Mouse (Mus musculus) liver, embryonic 16.5 days (tissue): ENCODE results near the gene Scaf1. TPM values are rescaled to one million over a fixed set of nuclear protein-coding genes. Genes with fewer than 3 reads are reported as not detected.
A peak's percentile ranks its signal among the peaks of the same experiment; 100 is the strongest.
"Not testable (repeated sequence)": the region's sequence is repeated elsewhere in the genome, so short reads cannot be mapped to it uniquely, and the experiment has no call there.

Experiments
- ATAC-seq: fragments of 200-750 bp; cut with Nextera tagmentation; 2 replicates; pipeline ENCODE4 v1.8.0; 2017; ENCODE audit warnings: low read depth, mild to moderate bottlenecking, moderate number of reproducible peaks, moderate library complexity
- H3K27ac ChIP-seq: fragments of 300-500 bp; sonication (generic); 2 replicates; pipeline ENCODE4 v1.5.1; 2014; ENCODE audit warnings: mild to moderate bottlenecking, low read length
- H3K27me3 ChIP-seq: fragments of 300-500 bp; sonication (generic); 2 replicates; pipeline ENCODE4 v1.6.1; 2014; ENCODE audit warnings: low read depth, low read length, mixed read lengths; ENCODE audit not compliant: control insufficient read depth, insufficient read depth
- H3K36me3 ChIP-seq: fragments of 300-500 bp; sonication (generic); 2 replicates; pipeline ENCODE4 v1.6.1; 2014; ENCODE audit warnings: mild to moderate bottlenecking; ENCODE audit not compliant: control insufficient read depth, insufficient read depth
- H3K4me1 ChIP-seq: fragments of 300-500 bp; sonication (generic); 2 replicates; pipeline ENCODE4 v1.6.1; 2014; ENCODE audit warnings: low read depth, low read length, mixed read lengths; ENCODE audit not compliant: control insufficient read depth
- H3K4me2 ChIP-seq: fragments of 300-500 bp; sonication (generic); 2 replicates; pipeline ENCODE4 v1.6.1; 2014; ENCODE audit warnings: low read depth, low read length, mixed read lengths
- H3K4me3 ChIP-seq: fragments of 300-500 bp; sonication (generic); 2 replicates; pipeline ENCODE4 v1.5.1; 2014; ENCODE audit warnings: low read depth, mild to moderate bottlenecking, low read length
- H3K9ac ChIP-seq: fragments of 300-500 bp; sonication (generic); 2 replicates; pipeline ENCODE4 v1.6.1; 2014; ENCODE audit warnings: low read depth, low read length
- H3K9me3 ChIP-seq: fragments of 300-500 bp; sonication (generic); replicated peaks from 2 replicates; pipeline ENCODE4 v1.6.1; 2016; ENCODE audit warnings: low read length; ENCODE audit not compliant: control insufficient read depth
- WGBS: fragments of 180-500 bp; shearing (Covaris S2); extraction: QIAGEN DNeasy Blood & Tissue Kit; methylation state at CpG from one replicate; pipeline ENCODE4 v1.1.7; 2014; ENCODE audit not compliant: insufficient replicate concordance; 5-methylcytosine and 5-hydroxymethylcytosine counted together
- polyA plus RNA-seq: library from polyadenylated mRNA; unstranded; fragments of >200 nt; fragmentation: Nextera tagmentation; extraction: Ambion mirVana; gene quantifications from 2 replicates; pipeline ENCODE4 v1.2.1, GENCODE M21; 2015

Scaf1 gene
- polyA plus RNA-seq, 1 experiment from 2014 or later: 9.9 TPM

DNA sequence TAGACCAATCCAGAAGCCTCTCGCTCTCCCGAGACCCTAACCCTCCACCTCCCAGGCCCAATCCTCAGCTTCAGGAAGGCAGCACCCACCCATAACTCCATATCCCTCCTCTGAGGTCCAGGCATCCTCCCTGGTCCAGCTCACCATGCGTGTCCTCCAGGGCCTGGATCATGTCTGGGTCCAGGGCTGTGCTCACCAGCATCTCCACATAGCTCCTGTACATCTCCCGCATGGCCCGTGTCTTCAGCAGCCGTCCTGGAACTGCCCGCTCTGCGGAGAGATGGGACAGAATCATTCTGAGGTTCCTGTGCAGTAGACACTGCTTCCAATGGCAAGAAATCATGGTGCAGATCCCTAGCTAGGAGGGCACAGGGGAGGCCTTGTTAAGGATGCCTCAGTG lies 14.7 kb upstream of the Scaf1 start:
- no peak overlapping the region for H3K27ac ChIP-seq
- no peak overlapping the region for H3K4me3 ChIP-seq
- no peak overlapping the region for H3K4me2 ChIP-seq
- 85% methylated on average over 8 of the region's 8 CpGs for WGBS
- peaks cover 14% of the 10 kb centered on the region for H3K36me3 ChIP-seq
- H3K27me3 ChIP-seq: no peaks in the 10 kb centered on the region
- H3K9ac ChIP-seq: no peak overlapping the region
- no peaks in the 10 kb centered on the region for H3K4me1 ChIP-seq
- no peak for ATAC-seq
- H3K9me3 ChIP-seq: no peaks in the 10 kb centered on the region

DNA sequence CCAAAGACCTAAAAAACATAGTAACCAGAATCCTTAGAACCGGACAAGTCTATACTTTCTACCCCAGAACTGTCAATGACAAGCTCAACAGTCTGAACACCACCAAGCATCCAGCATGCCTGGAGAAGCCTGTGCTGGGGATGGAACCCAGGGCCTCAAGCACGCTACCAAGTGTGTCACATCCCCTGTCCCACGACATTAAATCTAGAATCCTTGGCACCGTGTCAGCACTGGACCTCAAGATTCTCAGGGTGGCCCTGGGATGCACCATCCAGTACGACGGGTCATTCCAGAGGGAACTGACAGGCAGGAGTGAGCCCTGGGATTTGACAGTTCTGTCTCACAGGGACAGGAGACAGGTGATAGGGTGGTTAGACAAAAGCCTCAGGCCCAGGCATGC lies 13.8 kb upstream of the Scaf1 start:
- Histone ChIP-seq H3K4me3 (no peak overlapping the region), H3K4me1 (no peaks in the 10 kb centered on the region), H3K36me3 (peaks cover 12% of the 10 kb centered on the region), H3K9ac (no peak overlapping the region), H3K9me3 (no peaks in the 10 kb centered on the region), H3K4me2 (no peak overlapping the region), H3K27ac (no peak overlapping the region), H3K27me3 (no peaks in the 10 kb centered on the region)
- ATAC-seq: no peak
- 79% methylated on average over 6 of the region's 6 CpGs for WGBS

DNA sequence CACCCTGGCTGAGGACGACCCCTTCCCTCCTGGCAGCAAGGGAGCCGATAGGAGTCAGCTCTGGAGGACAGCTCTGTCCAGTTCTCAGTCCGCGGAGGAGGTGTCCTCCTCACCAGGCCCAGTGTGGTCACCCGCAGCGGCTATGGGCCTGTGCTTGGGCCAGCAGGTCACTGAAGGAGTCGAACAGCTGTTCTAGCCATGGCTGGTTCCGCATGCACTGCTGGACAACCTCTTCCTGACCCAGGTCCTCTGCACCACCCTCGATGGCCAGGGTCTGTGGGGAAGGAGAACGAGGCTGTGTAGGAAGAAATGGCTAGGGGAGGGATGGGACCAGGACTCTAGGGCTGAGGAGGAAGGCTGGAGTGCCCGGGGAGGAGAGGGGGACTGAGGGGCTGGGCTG lies 12.2 kb upstream of the Scaf1 start:
- Histone ChIP-seq H3K4me1 (no peaks in the 10 kb centered on the region), H3K36me3 (peaks cover 5% of the 10 kb centered on the region), H3K27ac (no peak overlapping the region), H3K9ac (no peak overlapping the region), H3K4me2 (no peak overlapping the region), H3K27me3 (no peaks in the 10 kb centered on the region), H3K4me3 (no peak overlapping the region), H3K9me3 (no peaks in the 10 kb centered on the region)
- ATAC-seq: no peak
- 77% methylated on average over 11 of the region's 11 CpGs for WGBS

DNA sequence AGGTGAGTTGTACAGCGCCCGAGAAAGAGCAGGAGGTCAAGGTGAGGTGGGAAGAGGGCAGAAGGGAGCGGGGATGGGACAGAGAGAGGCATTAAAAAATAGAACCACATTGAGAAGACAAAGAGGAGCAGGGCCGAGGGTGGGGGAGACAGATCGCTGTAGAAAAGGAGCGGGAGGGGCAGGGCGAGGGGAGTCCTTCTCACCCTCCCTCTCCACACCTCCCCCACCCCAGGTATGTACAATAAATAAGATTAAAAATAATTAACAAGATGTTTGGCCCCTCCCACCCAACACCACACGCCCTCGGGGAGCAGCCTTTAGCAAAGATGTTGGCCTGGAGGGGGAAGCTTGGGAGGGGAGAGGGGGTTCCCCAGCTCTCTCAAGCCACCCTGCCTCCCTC lies 11.6 kb upstream of the Scaf1 start:
- no peak overlapping the region for H3K4me2 ChIP-seq
- no peaks in the 10 kb centered on the region for H3K9me3 ChIP-seq
- peaks cover 2% of the 10 kb centered on the region for H3K36me3 ChIP-seq
- H3K9ac ChIP-seq: no peak overlapping the region
- ATAC-seq: no peak
- H3K27me3 ChIP-seq: no peaks in the 10 kb centered on the region
- no peak overlapping the region for H3K4me3 ChIP-seq
- no peak overlapping the region for H3K27ac ChIP-seq
- 76% methylated on average over 9 of the region's 9 CpGs for WGBS
- no peaks in the 10 kb centered on the region for H3K4me1 ChIP-seq

DNA sequence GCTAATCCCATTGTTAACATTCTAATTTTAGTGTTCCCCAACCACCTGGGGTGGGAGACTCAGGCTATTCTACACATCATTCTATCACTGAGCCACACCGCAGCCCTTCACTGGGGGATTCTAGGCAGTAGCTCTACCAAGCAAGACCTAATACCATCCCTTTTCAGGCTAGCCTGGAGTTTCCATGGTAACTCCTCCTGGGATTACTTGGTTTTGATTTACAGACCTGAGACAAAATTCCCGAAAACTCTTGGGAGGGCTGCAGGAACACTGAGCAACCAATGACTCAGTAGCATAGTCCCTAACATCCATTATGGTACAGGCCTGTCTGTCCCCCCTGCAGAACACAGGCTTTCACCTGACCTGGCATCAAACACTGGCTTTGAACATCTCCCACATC lies 10.1 kb upstream of the Scaf1 start:
- WGBS: 83% methylated on average over 2 of the region's 2 CpGs
- Histone ChIP-seq H3K36me3 (peaks cover 2% of the 10 kb centered on the region), H3K4me2 (no peak overlapping the region), H3K9me3 (no peaks in the 10 kb centered on the region), H3K4me3 (no peak overlapping the region), H3K9ac (no peak overlapping the region), H3K27ac (no peak overlapping the region), H3K27me3 (no peaks in the 10 kb centered on the region), H3K4me1 (no peaks in the 10 kb centered on the region)
- ATAC-seq: no peak

DNA sequence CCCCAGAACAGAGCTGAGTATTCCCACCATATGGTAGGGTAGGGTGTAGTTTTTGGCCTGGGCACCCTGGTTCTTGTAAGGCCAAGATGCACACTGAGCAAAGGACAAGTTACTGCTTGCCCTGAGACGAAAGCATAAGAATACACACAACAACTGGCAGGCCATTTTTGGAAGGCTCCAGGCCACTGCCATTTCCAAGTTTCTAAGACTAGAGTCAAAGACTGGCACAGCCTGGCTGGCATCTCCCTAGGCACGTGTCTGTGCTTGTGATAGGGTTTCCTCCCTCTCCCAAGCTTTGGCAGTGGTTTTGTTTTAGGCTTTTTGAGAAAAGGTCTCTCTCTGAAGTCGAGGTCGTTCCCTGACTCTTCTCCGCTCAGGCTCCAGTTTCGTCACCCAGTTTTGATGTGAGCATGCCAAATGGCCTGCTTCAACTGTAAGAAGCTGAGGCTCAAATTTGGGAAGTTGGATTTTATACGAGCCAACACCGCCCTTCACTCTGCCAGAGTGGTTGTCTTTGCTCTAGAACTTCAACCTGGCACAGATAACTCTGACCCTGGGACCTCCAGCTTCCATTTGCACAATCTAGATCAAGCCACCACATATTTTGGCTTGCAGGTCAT lies 9.5 kb upstream of the Scaf1 start:
- Histone ChIP-seq H3K27ac (no peak overlapping the region), H3K9me3 (no peaks in the 10 kb centered on the region), H3K36me3 (peaks cover 2% of the 10 kb centered on the region), H3K4me1 (no peaks in the 10 kb centered on the region), H3K9ac (no peak overlapping the region), H3K4me2 (no peak overlapping the region), H3K4me3 (no peak overlapping the region), H3K27me3 (no peaks in the 10 kb centered on the region)
- 53% methylated on average over 8 of the region's 8 CpGs for WGBS
- no peak for ATAC-seq

DNA sequence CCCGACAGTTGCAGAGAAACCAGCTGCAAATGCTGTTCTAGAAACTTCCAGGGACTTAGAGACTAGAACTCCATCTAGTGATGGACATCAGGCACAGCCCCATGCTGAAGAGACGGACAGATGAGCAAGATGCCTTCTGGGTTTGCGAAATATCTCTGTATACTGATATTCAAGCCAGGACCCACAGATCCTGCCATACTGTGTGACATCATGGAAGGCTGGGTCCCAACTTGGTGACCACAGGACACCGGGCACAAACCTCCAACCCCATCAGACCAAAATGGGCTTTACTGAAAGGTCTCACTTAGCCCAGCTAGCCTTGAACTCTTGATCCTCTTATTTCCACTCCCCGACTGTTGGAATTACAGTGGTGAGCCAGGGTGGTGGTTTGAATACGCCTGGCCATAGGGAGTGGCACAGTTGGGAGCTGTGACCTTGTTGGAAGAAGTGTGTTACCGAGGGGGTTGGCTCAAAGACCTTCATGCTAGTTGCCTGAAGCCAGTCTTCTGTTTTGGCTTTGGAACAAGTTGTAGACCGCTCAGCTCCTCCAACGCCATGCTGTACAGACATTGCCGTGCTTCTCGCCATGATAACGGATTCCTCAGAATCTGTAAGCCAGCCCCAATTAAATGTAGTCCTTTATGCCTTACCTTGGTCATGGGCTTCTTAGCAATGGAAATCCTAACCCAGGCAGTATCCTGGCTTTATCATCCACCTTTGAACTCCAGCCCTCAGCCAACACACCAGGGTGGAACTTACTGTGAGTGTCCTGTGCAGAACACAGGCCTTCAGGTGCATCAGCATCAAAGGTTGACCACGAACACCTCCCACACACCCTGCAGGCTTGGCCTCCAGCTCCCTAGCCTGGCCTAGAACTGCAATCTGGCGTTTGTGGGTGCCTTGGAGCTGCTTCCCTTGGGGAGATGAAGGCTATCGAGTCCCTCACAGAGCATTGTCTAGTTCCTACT lies 8.4 kb upstream of the Scaf1 start:
- Histone ChIP-seq H3K36me3 (peaks cover under 1% of the 10 kb centered on the region; the same call in 1 of the 2 replicates), H3K27ac (no peak overlapping the region), H3K4me1 (no peaks in the 10 kb centered on the region), H3K4me3 (no peak overlapping the region), H3K9ac (no peak overlapping the region), H3K9me3 (no peaks in the 10 kb centered on the region), H3K4me2 (no peak overlapping the region), H3K27me3 (no peaks in the 10 kb centered on the region)
- 69% methylated on average over 15 of the region's 15 CpGs for WGBS
- peak; percentile 28; the same call in 1 of the 2 replicates for ATAC-seq

DNA sequence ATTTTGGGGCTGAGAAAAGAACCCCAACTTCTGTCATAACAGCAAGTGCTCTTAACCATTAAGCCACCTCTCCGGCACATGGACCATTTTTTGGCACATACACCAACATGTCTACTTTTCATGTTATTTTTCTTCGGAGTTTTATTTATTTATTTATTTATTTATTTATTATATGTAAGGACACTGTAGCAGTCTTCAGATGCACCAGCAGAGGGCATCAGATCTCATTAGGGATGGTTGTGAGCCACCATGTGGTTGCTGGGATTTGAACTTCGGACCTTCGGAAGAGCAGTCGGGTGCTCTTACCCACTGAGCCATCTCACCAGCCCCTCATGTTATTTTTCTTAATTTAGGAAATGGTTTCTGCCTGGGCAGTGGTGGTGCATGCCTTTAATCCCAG lies 7.5 kb upstream of the Scaf1 start:
- ATAC-seq, H3K4me3 ChIP-seq, H3K27me3 ChIP-seq, H3K9ac ChIP-seq, H3K4me1 ChIP-seq, H3K27ac ChIP-seq, H3K4me2 ChIP-seq, H3K9me3 ChIP-seq, H3K36me3 ChIP-seq: not testable (repeated sequence)
- 59% methylated on average over 5 of the region's 5 CpGs for WGBS

DNA sequence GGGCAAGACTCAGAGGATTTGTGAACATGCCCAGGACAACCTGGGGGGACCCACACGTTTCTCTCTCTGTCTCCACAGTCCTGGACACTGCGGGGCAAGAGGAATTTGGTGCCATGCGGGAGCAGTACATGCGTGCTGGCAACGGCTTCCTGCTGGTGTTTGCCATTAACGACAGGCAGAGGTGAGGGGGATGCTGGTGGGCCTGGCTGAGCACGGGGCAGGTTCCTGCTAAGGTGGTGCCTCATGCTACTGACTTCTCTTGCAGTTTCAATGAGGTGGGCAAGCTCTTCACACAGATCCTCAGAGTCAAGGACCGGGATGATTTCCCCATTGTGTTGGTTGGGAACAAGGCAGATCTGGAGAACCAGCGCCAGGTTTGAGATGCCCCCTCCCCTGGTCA lies 4.1 kb upstream of the Scaf1 start:
- Histone ChIP-seq H3K9me3 (no peaks in the 10 kb centered on the region), H3K36me3 (no peaks in the 10 kb centered on the region), H3K9ac (no peak overlapping the region), H3K4me1 (peaks cover 22% of the 10 kb centered on the region), H3K4me3 (no peak overlapping the region), H3K27me3 (peaks cover 3% of the 10 kb centered on the region; the same call in 1 of the 2 replicates), H3K27ac (no peak overlapping the region), H3K4me2 (no peak overlapping the region)
- no peak for ATAC-seq
- 64% methylated on average over 9 of the region's 9 CpGs for WGBS
